Mouse (Mus musculus) testis, postnatal 10 days (tissue): ENCODE measurements around the gene Acvrl1.

Experiments used
- DNase-seq: peaks from one replicate; pipeline ENCODE4 v3.0.0; 2021; ENCODE audit warnings: low spot score

Acvrl1 gene

GRCm38 (mm10) chr15:101142672-101143071, 14.3 kb downstream of the Acvrl1 start:
- no peak for DNase-seq

- DNase-seq = peak; percentile 76
Measured at GRCm38 (mm10) chr15:101143494-101143893, 15.2 kb downstream of the Acvrl1 start.

- DNase-seq = no peak
Measured at GRCm38 (mm10) chr15:101144176-101144575, 15.9 kb downstream of the Acvrl1 start.

GRCm38 (mm10) chr15:101144779-101145178, 16.5 kb downstream of the Acvrl1 start:
- no peak for DNase-seq

- peak; percentile 97 for DNase-seq
Measured at GRCm38 (mm10) chr15:101145424-101146099, 17.2 kb downstream of the Acvrl1 start.

- DNase-seq = no peak
Measured at GRCm38 (mm10) chr15:101146100-101146965, 18.0 kb downstream of the Acvrl1 start.

GRCm38 (mm10) chr15:101147115-101147909, 19.0 kb downstream of the Acvrl1 start:
- no peak for DNase-seq

GRCm38 (mm10) chr15:101147910-101148273, 19.6 kb downstream of the Acvrl1 start:
- DNase-seq = no peak

GRCm38 (mm10) chr15:101148604-101149003, 20.3 kb downstream of the Acvrl1 start:
- no peak for DNase-seq

- no peak for DNase-seq
Measured at GRCm38 (mm10) chr15:101151409-101152261, 23.3 kb downstream of the Acvrl1 start.

GRCm38 (mm10) chr15:101154700-101155616, 26.6 kb downstream of the Acvrl1 start:
- DNase-seq = no peak

- no peak for DNase-seq
Measured at GRCm38 (mm10) chr15:101160128-101160527, 31.8 kb downstream of the Acvrl1 start.

GRCm38 (mm10) chr15:101160591-101160990, 32.3 kb downstream of the Acvrl1 start:
- DNase-seq = no peak

GRCm38 (mm10) chr15:101161534-101161933, 33.2 kb downstream of the Acvrl1 start:
- DNase-seq = no peak

GRCm38 (mm10) chr15:101163056-101163458, 34.7 kb downstream of the Acvrl1 start:
- no peak for DNase-seq

GRCm38 (mm10) chr15:101163854-101164253, 35.5 kb downstream of the Acvrl1 start:
- no peak for DNase-seq

- DNase-seq = no peak
Measured at GRCm38 (mm10) chr15:101164291-101164690, 36.0 kb downstream of the Acvrl1 start.

- DNase-seq = no peak
Measured at GRCm38 (mm10) chr15:101165658-101166437, 37.5 kb downstream of the Acvrl1 start.

GRCm38 (mm10) chr15:101167553-101167952, 39.2 kb downstream of the Acvrl1 start:
- DNase-seq = no peak

- DNase-seq = no peak
Measured at GRCm38 (mm10) chr15:101169910-101170309, 41.6 kb downstream of the Acvrl1 start.
